In the genomic region with DNA sequence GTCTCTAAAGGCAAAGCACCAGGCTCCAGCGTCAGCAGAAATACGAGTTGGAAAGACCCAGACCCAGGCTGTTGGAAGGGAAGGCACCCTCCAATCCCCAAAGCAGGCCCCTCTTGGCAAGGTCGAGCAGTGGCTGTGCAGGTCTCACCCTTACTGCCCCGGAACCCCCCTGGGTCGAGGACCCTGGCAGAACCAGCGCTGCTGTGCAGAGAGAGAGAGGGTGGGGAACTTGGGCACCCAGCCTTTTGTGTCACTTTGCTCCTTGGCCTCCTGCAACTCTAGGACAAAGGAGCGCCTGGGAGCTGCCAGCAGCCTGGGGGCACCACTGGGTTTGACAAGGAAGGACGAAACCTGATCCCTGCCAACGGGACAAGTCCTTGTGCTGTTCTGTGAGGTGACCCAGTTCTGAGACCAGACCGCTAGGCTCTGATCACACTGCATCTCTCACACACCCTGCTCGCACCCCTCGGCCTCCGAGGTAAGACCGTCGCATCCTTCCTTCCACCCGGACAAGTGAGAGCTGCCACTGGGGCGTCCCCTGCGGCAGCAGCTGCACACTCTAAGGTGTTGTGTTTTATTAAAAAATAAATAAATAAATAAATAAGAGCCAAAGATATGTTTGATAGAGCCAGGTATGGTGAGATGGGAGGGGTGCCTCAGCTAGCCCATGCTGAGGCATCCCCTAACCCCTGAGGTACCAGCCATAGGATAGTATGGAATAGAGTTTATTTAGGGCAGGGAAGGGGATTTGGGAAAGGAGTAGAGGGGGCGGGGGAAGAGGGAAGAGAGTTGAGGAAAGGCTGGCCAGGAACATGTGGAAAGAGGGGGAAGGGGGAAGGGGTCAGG, we compare ENCODE assay signal across 8 mouse cellular contexts.
DNase-seq lines count a peak whose midpoint lies in the region; ATAC-seq and TF ChIP-seq lines count a peak whose summit lies in the region.

No protein-coding gene starts in this region.

- ATAC-seq in embryonic facial prominence, embryonic 15.5 days (ENCODE audit: insufficient number of reproducible peaks, low FRiP score, low TSS enrichment, low read depth) = peak; percentile 52
- peak; percentile 48 for ATAC-seq in heart, postnatal 0 days (ENCODE audit: insufficient read depth, low read depth)

- peaks cover 20% of the 10 kb centered on the region for H3K4me1 ChIP-seq in embryonic facial prominence, embryonic 15.5 days
- peaks cover 9% of the 10 kb centered on the region for H3K4me1 ChIP-seq in heart, postnatal 0 days (ENCODE audit: control insufficient read depth, insufficient read depth)

- H3K9me3 ChIP-seq in embryonic facial prominence, embryonic 15.5 days (replicated peaks) = no peaks in the 10 kb centered on the region
- H3K9me3 ChIP-seq in heart, postnatal 0 days (replicated peaks; ENCODE audit: control insufficient read depth, low read length) = no peaks in the 10 kb centered on the region

- H3K9ac ChIP-seq in embryonic facial prominence, embryonic 15.5 days = 0 out of 2 replicates have a peak overlapping the region, but pooled peaks have one; percentile 9
- H3K9ac ChIP-seq in heart, postnatal 0 days (replicated peaks; ENCODE audit: low read depth, low read length) = peak overlapping the region; percentile 29

- TF ChIP-seq EP300 in heart, postnatal 0 days (IDR thresholded peaks at IDR 0.05; ENCODE audit: low read depth) = no peak

- H3K4me3 ChIP-seq in embryonic facial prominence, embryonic 15.5 days (replicated peaks) = peak overlapping the region; percentile 16
- H3K4me3 ChIP-seq in heart, postnatal 0 days (ENCODE audit: low read depth, low read length) = peak overlapping the region; percentile 4; the same call in 1 of the 2 replicates

- 16% methylated on average over 19 of the region's 19 CpGs for WGBS in embryonic facial prominence, embryonic 15.5 days
- 29% methylated on average over 19 of the region's 19 CpGs for WGBS in heart, postnatal 0 days

- no peaks in the 10 kb centered on the region for H3K27me3 ChIP-seq in embryonic facial prominence, embryonic 15.5 days
- H3K27me3 ChIP-seq in heart, postnatal 0 days (ENCODE audit: control insufficient read depth, insufficient read depth, low read length) = no peaks in the 10 kb centered on the region

- H3K27ac ChIP-seq in embryonic facial prominence, embryonic 15.5 days (replicated peaks) = peak overlapping the region; percentile 87
- peak overlapping the region; percentile 88 for H3K27ac ChIP-seq in heart, postnatal 0 days (ENCODE audit: low read depth)

- DNase-seq in 416B (ENCODE audit: low read depth) = peak; percentile 86
- peak; percentile 79 to 84 for DNase-seq in adrenal gland, postnatal 36 days
- DNase-seq in heart, postnatal 0 days (ENCODE audit: low spot score) = peak; percentile 24
- DNase-seq in kidney, postnatal 14 days = peak; percentile 69
- peak; percentile 83 for DNase-seq in lung, postnatal 25 days (ENCODE audit: low spot score)
- peak; percentile 66 for DNase-seq in ovary, postnatal 36 days (ENCODE audit: low spot score)
- DNase-seq in spleen, adult 18-20 months = no peak

- no peak; the same call in 1 of the 2 replicates for TF ChIP-seq CTCF in heart, postnatal 0 days (IDR thresholded peaks at IDR 0.05; ENCODE audit: low read depth)

- H3K4me2 ChIP-seq in embryonic facial prominence, embryonic 15.5 days (replicated peaks) = peak overlapping the region; percentile 46
- H3K4me2 ChIP-seq in heart, postnatal 0 days (ENCODE audit: low read depth, low read length) = peak overlapping the region; percentile 52

- no peaks in the 10 kb centered on the region for H3K36me3 ChIP-seq in embryonic facial prominence, embryonic 15.5 days
- H3K36me3 ChIP-seq in heart, postnatal 0 days (replicated peaks; ENCODE audit: control insufficient read depth, insufficient read depth, low read length) = no peaks in the 10 kb centered on the region

Comparison
In these comparisons a context has a peak if more than half of its experiments do, and no peak if none do; other contexts are left out.
1. DNase-seq: peak in 416B (single experiment), adrenal gland, postnatal 36 days (2 of 2), heart, postnatal 0 days (single experiment), kidney, postnatal 14 days (single experiment), lung, postnatal 25 days (single experiment) and ovary, postnatal 36 days (single experiment); none in spleen, adult 18-20 months (0 of 2).